Comparison of ENCODE assay signal across 12 mouse cellular contexts in the genomic region with DNA sequence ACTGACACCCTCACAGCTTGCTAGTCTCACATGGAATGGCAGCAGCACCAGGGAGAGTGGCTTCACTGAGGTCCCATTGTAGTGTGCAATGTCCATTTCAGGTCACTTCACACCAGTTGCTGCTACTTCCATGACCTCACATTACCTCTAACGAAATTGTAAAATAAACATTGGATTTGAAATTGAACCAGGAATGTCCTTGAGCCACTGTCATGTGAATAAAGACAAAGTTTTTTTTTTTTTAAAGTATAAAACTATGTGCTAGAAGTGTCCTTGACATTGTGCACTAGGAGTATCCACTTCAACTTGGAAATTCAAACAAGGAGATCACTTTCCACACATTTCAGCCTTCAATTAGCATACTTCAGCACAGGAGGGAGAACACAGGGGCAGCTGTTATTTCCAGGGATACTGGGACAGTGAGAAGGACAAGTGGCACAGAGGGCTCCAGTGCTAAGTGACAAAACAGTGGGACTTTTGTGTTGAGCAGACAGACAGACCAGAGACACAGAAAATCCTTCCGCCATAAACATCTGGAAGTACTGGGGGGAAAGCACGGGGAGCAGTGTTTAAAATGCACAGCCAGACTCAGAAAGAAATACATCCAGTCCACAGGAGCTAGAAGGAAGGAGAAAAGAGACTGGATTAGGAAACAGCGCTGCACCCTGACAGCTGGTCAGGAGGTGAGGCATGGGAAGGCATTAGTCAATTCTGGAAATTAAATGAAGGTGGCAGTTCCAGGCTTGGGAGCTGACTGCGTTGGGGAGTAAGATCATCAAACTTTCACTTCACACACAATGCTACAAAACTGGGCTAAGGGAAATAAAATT. TPM values are rescaled to one million over a fixed set of nuclear protein-coding genes. Genes with fewer than 3 reads are reported as not detected.
DNase-seq lines count a peak whose midpoint lies in the region; ATAC-seq and TF ChIP-seq lines count a peak whose summit lies in the region.
"Had no signal": no experiment of that assay in that cellular context is flagged by ENCODE, and none has a peak within 500 bp of the region (broad histone marks: within the 10 kb centered on the region; RNA-seq: fewer than 3 reads in every experiment).

No protein-coding gene starts in this region.

- ATAC-seq in kidney, embryonic 15.5 days (replicated peaks; ENCODE audit: low FRiP score), result no peak
- ATAC-seq in forebrain, embryonic 15.5 days (replicated peaks), result 0 out of 2 replicates have a peak, but pooled peaks have one; percentile 48
- no peak for ATAC-seq in kidney, embryonic 14.5 days (ENCODE audit: low FRiP score, low TSS enrichment)

- 43% methylated on average over 5 of the region's 5 CpGs for WGBS in kidney, adult 2 months
- 52% methylated on average over 5 of the region's 5 CpGs for WGBS in kidney, embryonic 15.5 days
- WGBS in forebrain, embryonic 15.5 days, result 41% methylated on average over 5 of the region's 5 CpGs
- 44% methylated on average over 5 of the region's 5 CpGs for WGBS in kidney, embryonic 14.5 days

- H3K4me3 ChIP-seq in kidney, adult 2 months (ENCODE audit: insufficient read depth, low read depth, low read length), result no peak overlapping the region
- no peak overlapping the region for H3K4me3 ChIP-seq in kidney, embryonic 15.5 days (replicated peaks)
- no peak overlapping the region for H3K4me3 ChIP-seq in forebrain, embryonic 15.5 days
- H3K4me3 ChIP-seq in kidney, embryonic 14.5 days (ENCODE audit: low read length), result no peak overlapping the region

- no peak overlapping the region for H3K4me2 ChIP-seq in kidney, embryonic 15.5 days
- no peak overlapping the region for H3K4me2 ChIP-seq in forebrain, embryonic 15.5 days (replicated peaks)
- H3K4me2 ChIP-seq in kidney, embryonic 14.5 days (replicated peaks; ENCODE audit: low read depth, low read length), result no peak overlapping the region

- TF ChIP-seq CTCF in kidney, adult 2 months (conservative IDR thresholded peaks at IDR 0.05; ENCODE audit: insufficient read depth, insufficient read length, low read depth, low read length), result no peak

- H3K9me3 ChIP-seq in kidney, embryonic 15.5 days (replicated peaks), result no peaks in the 10 kb centered on the region
- no peaks in the 10 kb centered on the region for H3K9me3 ChIP-seq in forebrain, embryonic 15.5 days
- H3K9me3 ChIP-seq in kidney, embryonic 14.5 days (ENCODE audit: control insufficient read depth, low read length), result no peaks in the 10 kb centered on the region

- H3K4me1 ChIP-seq in kidney, adult 2 months (ENCODE audit: control insufficient read depth, insufficient read depth, low read length), result no peaks in the 10 kb centered on the region
- no peaks in the 10 kb centered on the region for H3K4me1 ChIP-seq in kidney, embryonic 15.5 days
- H3K4me1 ChIP-seq in forebrain, embryonic 15.5 days, result no peaks in the 10 kb centered on the region
- H3K4me1 ChIP-seq in kidney, embryonic 14.5 days (ENCODE audit: control insufficient read depth, insufficient read depth, low read length), result no peaks in the 10 kb centered on the region

- H3K9ac ChIP-seq in kidney, embryonic 15.5 days, result no peak overlapping the region
- H3K9ac ChIP-seq in forebrain, embryonic 15.5 days (replicated peaks), result no peak overlapping the region
- no peak overlapping the region for H3K9ac ChIP-seq in kidney, embryonic 14.5 days (ENCODE audit: low read depth, low read length)

- no peak for TF ChIP-seq POLR2A in kidney, adult 2 months (IDR thresholded peaks at IDR 0.05; ENCODE audit: low read depth, low read length)

- peak; percentile 16 for DNase-seq in kidney, adult 2 months
- peak; percentile 9 for DNase-seq in embryo, embryonic 10.5 days (ENCODE audit: low spot score)
- DNase-seq in lung, postnatal 10 days, result peak; percentile 10
- DNase-seq in cerebellum, adult 11 months, result no peak
- DNase-seq in thymus, postnatal 10 days (ENCODE audit: low spot score in 2 of 2), result no peak
- DNase-seq: cerebellum, adult 18-20 months; kidney, postnatal 36 days had no signal

- H3K36me3 ChIP-seq in kidney, adult 2 months (ENCODE audit: control insufficient read depth, insufficient read depth, low read length), result no peaks in the 10 kb centered on the region
- no peaks in the 10 kb centered on the region for H3K36me3 ChIP-seq in kidney, embryonic 15.5 days
- no peaks in the 10 kb centered on the region for H3K36me3 ChIP-seq in forebrain, embryonic 15.5 days
- H3K36me3 ChIP-seq in kidney, embryonic 14.5 days (ENCODE audit: control insufficient read depth, insufficient read depth, low read length), result no peaks in the 10 kb centered on the region

- no peaks in the 10 kb centered on the region for H3K27me3 ChIP-seq in kidney, adult 2 months (replicated peaks; ENCODE audit: control insufficient read depth, insufficient read depth, low read length)
- H3K27me3 ChIP-seq in kidney, embryonic 15.5 days, result no peaks in the 10 kb centered on the region
- no peaks in the 10 kb centered on the region for H3K27me3 ChIP-seq in forebrain, embryonic 15.5 days
- H3K27me3 ChIP-seq in kidney, embryonic 14.5 days (ENCODE audit: control insufficient read depth, insufficient read depth, low read length), result no peaks in the 10 kb centered on the region
- H3K27me3 ChIP-seq: CH12.LX had no signal

- H3K27ac ChIP-seq in kidney, adult 2 months (ENCODE audit: insufficient read depth, low read depth, low read length), result peak overlapping the region; percentile 8; the same call in 1 of the 2 replicates
- no peak overlapping the region for H3K27ac ChIP-seq in kidney, embryonic 15.5 days
- no peak overlapping the region for H3K27ac ChIP-seq in forebrain, embryonic 15.5 days (replicated peaks)
- H3K27ac ChIP-seq in kidney, embryonic 14.5 days (ENCODE audit: low read depth, low read length), result no peak overlapping the region
- H3K27ac ChIP-seq: stomach, postnatal 0 days had no signal

RNA-seq across cellular contexts. Expression of a gene that starts 49.9 kb away (rescaled TPM):
- 3.4 TPM in 2 replicates for polyA plus RNA-seq in kidney, adult 2 months (2012; rRNA removed)
- polyA plus RNA-seq in kidney, embryonic 15.5 days (2015; fragmentation: Nextera tagmentation; extraction: Ambion mirVana), result 4.6 and 4.7 TPM in 2 replicates
- 6.6 and 7.4 TPM in 2 replicates for polyA plus RNA-seq in forebrain, embryonic 15.5 days (2015; fragmentation: Nextera tagmentation; extraction: Ambion mirVana)
- 3.7 and 6.0 TPM in 2 replicates for polyA plus RNA-seq in kidney, embryonic 14.5 days (2014; fragmentation: Nextera tagmentation; extraction: Ambion mirVana)

Comparison
In these comparisons a context has a peak if more than half of its experiments do, and no peak if none do; other contexts are left out.
1. DNase-seq: peak in kidney, adult 2 months (single experiment), embryo, embryonic 10.5 days (single experiment) and lung, postnatal 10 days (single experiment); none in cerebellum, adult 11 months (single experiment) and thymus, postnatal 10 days (0 of 2).